Mouse (Mus musculus): ENCODE measurements around the gene Fam3a. TPM values are rescaled to one million over a fixed set of nuclear protein-coding genes. Genes with fewer than 3 reads are reported as not detected.

The Fam3a gene
- polyA plus RNA-seq (2014; fragmentation: Illumina TruSeq; extraction: RNeasy Lipid Tissue Mini Kit (QIAGEN cat#74804); ENCODE audit: low replicate concordance): 3.7 TPM

DNA sequence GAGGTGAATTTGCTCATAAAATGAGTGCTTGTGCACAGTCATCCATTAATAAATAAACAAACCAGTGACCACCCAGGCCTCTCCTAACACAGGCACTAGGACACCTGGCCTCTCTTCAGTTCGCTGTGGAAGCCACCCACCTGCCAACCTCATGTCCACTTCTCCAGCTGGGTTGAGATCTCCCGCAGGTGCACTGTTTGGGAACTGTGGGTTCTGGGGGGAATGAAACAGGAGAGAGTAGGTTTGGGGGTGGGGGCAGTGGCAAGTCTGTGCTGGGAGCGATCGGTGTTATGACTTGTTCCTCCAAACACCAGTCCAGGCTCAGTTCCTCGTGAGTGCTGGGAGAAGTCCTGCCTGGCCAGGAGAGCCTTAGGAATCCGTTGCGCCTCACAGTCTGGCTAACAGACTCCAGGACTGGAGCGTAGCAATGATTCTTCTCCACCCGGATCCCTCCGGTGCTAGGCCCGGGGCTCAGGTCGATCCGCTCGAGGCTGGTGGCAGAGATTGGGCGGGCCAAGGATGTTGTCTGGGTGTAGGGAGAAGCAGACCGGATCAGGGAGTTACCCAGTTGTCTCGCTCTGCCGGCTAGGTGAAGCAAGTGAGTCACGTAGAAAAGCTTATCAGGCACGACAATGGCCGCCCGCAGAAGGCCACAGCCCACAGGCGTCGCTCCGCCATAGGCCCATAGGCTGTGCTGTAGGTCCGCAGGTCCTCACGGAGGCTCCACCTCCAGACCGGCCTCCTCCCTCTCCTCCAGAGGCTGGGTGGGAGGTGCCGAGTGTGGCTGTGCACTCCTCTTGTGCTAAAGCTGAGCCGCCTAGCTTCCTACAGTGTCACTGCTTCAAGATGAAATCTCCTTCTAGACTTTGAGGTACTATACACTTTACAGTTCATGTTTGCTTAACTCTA, at the start of gene Fam3a, which contains the start of gene Ikbkg:
TSS of gene Fam3a (minus strand) at position 738 of the 909 bp plus-strand sequence.
TSS of gene Ikbkg (plus strand) at position 756 of the 909 bp plus-strand sequence.

DNA sequence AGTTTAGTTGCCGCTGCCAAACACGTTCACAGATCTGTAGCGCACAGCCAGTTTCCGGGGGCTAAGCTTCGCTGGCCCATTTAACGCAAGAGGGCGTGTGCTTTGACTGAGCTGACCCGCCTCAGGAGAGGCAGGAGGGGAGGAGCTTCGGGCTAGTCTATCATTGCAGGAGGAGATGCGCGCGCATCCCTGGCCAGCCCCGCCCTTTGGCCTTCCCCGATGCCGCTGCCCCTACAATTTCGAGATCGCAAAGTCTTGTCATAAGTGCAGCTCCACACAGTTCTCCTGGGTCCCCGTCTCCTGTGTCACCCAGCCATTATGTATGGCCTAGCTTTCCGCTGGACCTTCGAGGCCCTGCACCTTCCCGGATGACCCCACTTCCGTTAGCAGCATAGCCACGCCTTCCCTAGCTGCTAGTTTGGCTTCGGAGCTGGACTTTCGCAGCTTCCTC, 35.8 kb upstream of the Fam3a start, which contains the start of gene G6pdx:
TSS of gene G6pdx (minus strand) at position 369 of the 451 bp plus-strand sequence.

DNA sequence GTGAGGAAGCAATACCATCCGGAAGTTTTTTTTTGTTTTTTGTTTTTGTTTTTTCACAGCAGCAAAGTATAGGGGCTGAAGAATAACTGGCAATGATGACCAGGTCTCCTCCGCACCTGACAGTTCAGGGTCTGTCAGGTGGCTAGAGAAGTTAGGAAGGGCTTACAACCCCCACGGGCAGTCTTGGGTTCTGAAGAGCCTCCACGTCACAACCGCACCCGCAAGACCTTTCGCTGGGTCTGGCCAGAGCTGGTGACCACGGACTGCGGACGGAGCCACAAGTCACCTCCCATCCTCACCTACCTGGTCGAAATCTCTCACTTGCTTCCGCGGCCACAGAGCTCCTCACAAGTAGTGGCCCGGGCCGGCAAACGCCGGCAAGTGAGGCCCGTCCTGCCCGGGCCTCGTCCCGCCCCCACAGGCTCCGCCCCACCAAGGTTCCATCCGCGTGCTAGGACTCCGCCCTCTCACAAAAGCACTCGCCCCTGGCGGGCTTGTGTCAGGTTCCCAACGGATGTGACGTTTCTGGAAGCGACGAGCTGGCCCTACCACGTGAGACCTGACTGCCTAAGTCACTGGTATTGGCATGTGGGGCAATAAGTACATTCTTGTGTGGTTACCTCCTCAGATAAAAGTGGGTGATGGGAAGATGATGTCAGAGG, 20.1 kb downstream of the Fam3a start, which contains the start of the genes Ubl4a and Slc10a3:
TSS of gene Ubl4a (minus strand) at position 331 of the 662 bp plus-strand sequence.
TSS of gene Slc10a3 (minus strand) at position 462 of the 662 bp plus-strand sequence.

DNA sequence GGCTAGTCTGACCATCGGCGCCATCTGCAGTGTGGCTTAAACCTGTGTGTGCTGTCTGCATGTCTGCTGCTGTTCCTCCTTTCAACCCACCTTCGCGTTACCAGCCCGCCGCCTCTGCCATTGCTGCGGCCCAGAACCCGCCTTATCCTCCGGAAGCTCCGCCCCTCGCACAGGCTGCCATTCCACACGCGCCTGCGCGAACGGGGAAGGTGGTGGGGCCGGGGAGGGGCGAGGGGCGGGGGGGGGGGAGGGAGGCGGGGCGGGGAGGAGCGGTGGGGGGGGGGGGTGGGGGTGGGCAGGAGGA, 39.7 kb downstream of the Fam3a start, which contains the start of gene Lage3:
TSS of gene Lage3 (minus strand) at position 152 of the 304 bp plus-strand sequence.

Other genes starting within 250 kb of the Fam3a start
- not detected for gene Tex28, start 225.4 kb downstream of the Fam3a start, polyA plus RNA-seq (2014; fragmentation: Illumina TruSeq; extraction: RNeasy Lipid Tissue Mini Kit (QIAGEN cat#74804); ENCODE audit: low replicate concordance)
- not detected for gene Tktl1, start 216.0 kb downstream of the Fam3a start, polyA plus RNA-seq (2014; fragmentation: Illumina TruSeq; extraction: RNeasy Lipid Tissue Mini Kit (QIAGEN cat#74804); ENCODE audit: low replicate concordance)
- 16.9 TPM for gene Flna, start 143.5 kb downstream of the Fam3a start, polyA plus RNA-seq (2014; fragmentation: Illumina TruSeq; extraction: RNeasy Lipid Tissue Mini Kit (QIAGEN cat#74804); ENCODE audit: low replicate concordance)
- gene Emd, start 138.6 kb downstream of the Fam3a start, polyA plus RNA-seq (2014; fragmentation: Illumina TruSeq; extraction: RNeasy Lipid Tissue Mini Kit (QIAGEN cat#74804); ENCODE audit: low replicate concordance): 23.2 TPM
- gene Rpl10, start 122.5 kb downstream of the Fam3a start, polyA plus RNA-seq (2014; fragmentation: Illumina TruSeq; extraction: RNeasy Lipid Tissue Mini Kit (QIAGEN cat#74804); ENCODE audit: low replicate concordance): 610 TPM
- 48.9 TPM for gene Taz, start 111.4 kb downstream of the Fam3a start, polyA plus RNA-seq (2014; fragmentation: Illumina TruSeq; extraction: RNeasy Lipid Tissue Mini Kit (QIAGEN cat#74804); ENCODE audit: low replicate concordance)
- gene Dnase1l1, start 110.9 kb downstream of the Fam3a start, polyA plus RNA-seq (2014; fragmentation: Illumina TruSeq; extraction: RNeasy Lipid Tissue Mini Kit (QIAGEN cat#74804); ENCODE audit: low replicate concordance): 52.9 TPM
- gene Atp6ap1, start 96.2 kb downstream of the Fam3a start, polyA plus RNA-seq (2014; fragmentation: Illumina TruSeq; extraction: RNeasy Lipid Tissue Mini Kit (QIAGEN cat#74804); ENCODE audit: low replicate concordance): 90.9 TPM
- gene Gdi1, start 88.3 kb downstream of the Fam3a start, polyA plus RNA-seq (2014; fragmentation: Illumina TruSeq; extraction: RNeasy Lipid Tissue Mini Kit (QIAGEN cat#74804); ENCODE audit: low replicate concordance): 81.7 TPM
- gene Fam50a, start 80.2 kb downstream of the Fam3a start, polyA plus RNA-seq (2014; fragmentation: Illumina TruSeq; extraction: RNeasy Lipid Tissue Mini Kit (QIAGEN cat#74804); ENCODE audit: low replicate concordance): 4.8 TPM
- 0.63 TPM for gene Plxna3, start 64.2 kb downstream of the Fam3a start, polyA plus RNA-seq (2014; fragmentation: Illumina TruSeq; extraction: RNeasy Lipid Tissue Mini Kit (QIAGEN cat#74804); ENCODE audit: low replicate concordance)
- 7.2 TPM for gene Lage3, start 39.7 kb downstream of the Fam3a start, polyA plus RNA-seq (2014; fragmentation: Illumina TruSeq; extraction: RNeasy Lipid Tissue Mini Kit (QIAGEN cat#74804); ENCODE audit: low replicate concordance)
- 27.4 TPM for gene Ubl4a, start 20.1 kb downstream of the Fam3a start, polyA plus RNA-seq (2014; fragmentation: Illumina TruSeq; extraction: RNeasy Lipid Tissue Mini Kit (QIAGEN cat#74804); ENCODE audit: low replicate concordance)
- 6.6 TPM for gene Slc10a3, start 19.9 kb downstream of the Fam3a start, polyA plus RNA-seq (2014; fragmentation: Illumina TruSeq; extraction: RNeasy Lipid Tissue Mini Kit (QIAGEN cat#74804); ENCODE audit: low replicate concordance)
- gene Ikbkg, start within 50 bp of the Fam3a start, polyA plus RNA-seq (2014; fragmentation: Illumina TruSeq; extraction: RNeasy Lipid Tissue Mini Kit (QIAGEN cat#74804); ENCODE audit: low replicate concordance): 32.8 TPM
- gene G6pdx, start 35.9 kb upstream of the Fam3a start, polyA plus RNA-seq (2014; fragmentation: Illumina TruSeq; extraction: RNeasy Lipid Tissue Mini Kit (QIAGEN cat#74804); ENCODE audit: low replicate concordance): 8.9 TPM
- gene Gm6880, start 88.1 kb upstream of the Fam3a start, polyA plus RNA-seq (2014; fragmentation: Illumina TruSeq; extraction: RNeasy Lipid Tissue Mini Kit (QIAGEN cat#74804); ENCODE audit: low replicate concordance): not detected
- gene Olfr1326-ps1, start 181.6 kb upstream of the Fam3a start, polyA plus RNA-seq (2014; fragmentation: Illumina TruSeq; extraction: RNeasy Lipid Tissue Mini Kit (QIAGEN cat#74804); ENCODE audit: low replicate concordance): not detected
- not detected for gene Olfr1325, start 199.4 kb upstream of the Fam3a start, polyA plus RNA-seq (2014; fragmentation: Illumina TruSeq; extraction: RNeasy Lipid Tissue Mini Kit (QIAGEN cat#74804); ENCODE audit: low replicate concordance)

All from small intestine, adult 10 weeks (tissue).